Mouse (Mus musculus) myocyte (in vitro differentiated cells): Measurements from ENCODE around the gene Spaca6. TPM values are rescaled to one million over a fixed set of nuclear protein-coding genes. Genes with fewer than 3 reads are reported as not detected.

Source experiments
- H3K27me3 ChIP-seq: one replicate; pipeline ENCODE4 v1.6.1; 2011; ENCODE audit not compliant: control insufficient read depth, insufficient read depth, insufficient read length
- H3K36me3 ChIP-seq: one replicate; pipeline ENCODE4 v1.6.1; 2011; ENCODE audit not compliant: control insufficient read depth, insufficient read depth
- H3K4me2 ChIP-seq: one replicate; pipeline ENCODE4 v1.6.1; 2011; ENCODE audit warnings: low read depth, control low read depth
- H3K4me3 ChIP-seq: one replicate; pipeline ENCODE4 v1.5.1; 2011; ENCODE audit warnings: mild to moderate bottlenecking, control low read depth, moderate library complexity
- H3K79me2 ChIP-seq: one replicate; pipeline ENCODE4 v1.6.1; 2011; ENCODE audit not compliant: control insufficient read depth, insufficient read depth
- H3ac ChIP-seq: one replicate; pipeline ENCODE4 v1.6.1; 2011; ENCODE audit not compliant: control insufficient read depth, insufficient read length
- CEBPB ChIP-seq: IDR thresholded peaks from 2 replicates; pipeline ENCODE4 v1.6.1; 2011; ENCODE audit warnings: mild to moderate bottlenecking, moderate library complexity; ENCODE audit not compliant: poor library complexity, insufficient read depth, severe bottlenecking
- E2F4 ChIP-seq: IDR thresholded peaks from one replicate; pipeline ENCODE4 v1.6.1; 2011; ENCODE audit warnings: mild to moderate bottlenecking, control low read depth, moderate library complexity; ENCODE audit not compliant: insufficient read depth
- MAX ChIP-seq: IDR thresholded peaks from one replicate; pipeline ENCODE4 v1.6.1; 2011; ENCODE audit warnings: low read depth, mild to moderate bottlenecking, control low read depth
- MYOD1 ChIP-seq, 3 experiments: IDR thresholded peaks; one replicate each; pipeline ENCODE4 v1.6.1; 2011; ENCODE audit warnings: control low read depth in 2 of 3, low read depth in 2 of 3, mild to moderate bottlenecking in 2 of 3, moderate library complexity in 1 of 3; ENCODE audit not compliant: insufficient read length in 2 of 3, control insufficient read depth in 1 of 3
- MYOG ChIP-seq, 3 experiments: IDR thresholded peaks; one replicate each; pipeline ENCODE4 v1.6.1; 2011; ENCODE audit warnings: control low read depth in 2 of 3, low read depth in 2 of 3, mild to moderate bottlenecking in 2 of 3; ENCODE audit not compliant: insufficient read length in 2 of 3, control insufficient read depth in 1 of 3, insufficient read depth in 1 of 3
- POLR2A ChIP-seq: IDR thresholded peaks from one replicate; pipeline ENCODE4 v1.6.1; 2011; ENCODE audit warnings: low read depth, mild to moderate bottlenecking, control low read depth, moderate library complexity; ENCODE audit not compliant: insufficient read length
- POLR2AphosphoS2 ChIP-seq: IDR thresholded peaks from one replicate; pipeline ENCODE4 v1.6.1; 2011; ENCODE audit warnings: low read depth, control low read depth; ENCODE audit not compliant: insufficient read length
- REST ChIP-seq: IDR thresholded peaks from one replicate; pipeline ENCODE4 v1.6.1; 2011; ENCODE audit warnings: mild to moderate bottlenecking, control low read depth, moderate library complexity; ENCODE audit not compliant: insufficient read depth, insufficient read length
- SRF ChIP-seq: IDR thresholded peaks from one replicate; pipeline ENCODE4 v1.6.1; 2011; ENCODE audit warnings: low read depth; ENCODE audit not compliant: control insufficient read depth, insufficient read length
- TCF12 ChIP-seq: IDR thresholded peaks from one replicate; pipeline ENCODE4 v1.6.1; 2011; ENCODE audit warnings: mild to moderate bottlenecking, control low read depth; ENCODE audit not compliant: poor library complexity, insufficient read depth, severe bottlenecking
- TCF3 ChIP-seq: IDR thresholded peaks from one replicate; pipeline ENCODE4 v1.6.1; 2011; ENCODE audit warnings: low read depth, control low read depth; ENCODE audit not compliant: insufficient read length
- USF1 ChIP-seq: IDR thresholded peaks from one replicate; pipeline ENCODE4 v1.6.1; 2011; ENCODE audit warnings: low read depth, mild to moderate bottlenecking, control low read depth, moderate library complexity
- polyA plus RNA-seq: library from polyadenylated mRNA; unstranded; fragments of >200 nt; fragmentation: generic; extraction: Trizol; gene quantifications from one replicate; pipeline ENCODE4 v1.2.1, GENCODE M21; 2012; ENCODE audit warnings: missing spikeins

The Spaca6 gene
- polyA plus RNA-seq, 1 experiment: 5.2 TPM

- H3K27me3 ChIP-seq: no peaks in the 10 kb centered on the region
- no peaks in the 10 kb centered on the region for H3K36me3 ChIP-seq
- H3K4me2 ChIP-seq: no peak overlapping the region
- no peak overlapping the region for H3ac ChIP-seq
- TF ChIP-seq USF1: no peak
- no peak for TF ChIP-seq POLR2A
- no peak for TF ChIP-seq CEBPB
- TF ChIP-seq E2F4: no peak
- TF ChIP-seq REST: no peak
- TF ChIP-seq MAX: no peak
- no peak for TF ChIP-seq SRF
- no peak for TF ChIP-seq TCF3
- no peak for TF ChIP-seq MYOD1 (IDR thresholded peaks at IDR 0.05; ENCODE audit: control insufficient read depth in 1 of 3, insufficient read length in 2 of 3, low read depth in 2 of 3)
- no peak for TF ChIP-seq POLR2AphosphoS2
- TF ChIP-seq MYOG (IDR thresholded peaks at IDR 0.05; ENCODE audit: control insufficient read depth in 1 of 3, insufficient read depth in 1 of 3, insufficient read length in 2 of 3, low read depth in 2 of 3): no peak
- no peak for TF ChIP-seq TCF12
- H3K4me3 ChIP-seq: no peak overlapping the region
- no peaks in the 10 kb centered on the region for H3K79me2 ChIP-seq
Measured at GRCm38 (mm10) chr17:17849906-17850712, 23.2 kb downstream of the Spaca6 start.

- no peaks in the 10 kb centered on the region for H3K79me2 ChIP-seq
- H3K4me3 ChIP-seq: peak within 1 kb of the TSS; percentile 11
- no peaks in the 10 kb centered on the region for H3K27me3 ChIP-seq
- peak within 1 kb of the TSS; percentile 37 for H3K4me2 ChIP-seq
- TF ChIP-seq POLR2AphosphoS2 (no peak), E2F4 (no peak), USF1 (no peak), TCF12 (no peak), POLR2A (no peak), REST (no peak), MAX (no peak), SRF (no peak), TCF3 (no peak), CEBPB (no peak), MYOD1 (IDR thresholded peaks at IDR 0.05; ENCODE audit: control insufficient read depth in 1 of 3, insufficient read length in 2 of 3, low read depth in 2 of 3) (no peak), MYOG (IDR thresholded peaks at IDR 0.05; ENCODE audit: control insufficient read depth in 1 of 3, insufficient read depth in 1 of 3, insufficient read length in 2 of 3, low read depth in 2 of 3) (no peak)
- no peak within 1 kb of the TSS for H3ac ChIP-seq
- no peaks in the 10 kb centered on the region for H3K36me3 ChIP-seq
Measured at GRCm38 (mm10) chr17:17855064-17855838, 28.3 kb downstream of the Spaca6 start, which contains the start of gene Has1. Gene Has1 (minus strand): TSS chr17:17855205.

- no peaks in the 10 kb centered on the region for H3K36me3 ChIP-seq
- H3K79me2 ChIP-seq: no peaks in the 10 kb centered on the region
- TF ChIP-seq POLR2AphosphoS2 (no peak), POLR2A (peak; percentile 16), USF1 (no peak)
- H3K4me3 ChIP-seq: no peak overlapping the region
- H3K4me2 ChIP-seq: peak overlapping the region; percentile 71
- H3ac ChIP-seq: no peak overlapping the region
- H3K27me3 ChIP-seq: no peaks in the 10 kb centered on the region
Measured at GRCm38 (mm10) chr17:17856612-17857011, 29.7 kb downstream of the Spaca6 start.

- H3K4me2 ChIP-seq: peak overlapping the region; percentile 71
- H3K79me2 ChIP-seq: no peaks in the 10 kb centered on the region
- no peaks in the 10 kb centered on the region for H3K27me3 ChIP-seq
- no peak overlapping the region for H3ac ChIP-seq
- H3K4me3 ChIP-seq: no peak overlapping the region
- no peaks in the 10 kb centered on the region for H3K36me3 ChIP-seq
- no peak for TF ChIP-seq REST
- no peak for TF ChIP-seq POLR2A
- no peak for TF ChIP-seq MAX
- TF ChIP-seq POLR2AphosphoS2: no peak
- no peak for TF ChIP-seq MYOG (IDR thresholded peaks at IDR 0.05; ENCODE audit: control insufficient read depth in 1 of 3, insufficient read depth in 1 of 3, insufficient read length in 2 of 3, low read depth in 2 of 3)
- no peak for TF ChIP-seq USF1
- TF ChIP-seq CEBPB: no peak
- no peak for TF ChIP-seq SRF
- peak; percentile 83 for TF ChIP-seq TCF12
- peak; percentile 13 to 87 (median 72) for TF ChIP-seq MYOD1 (IDR thresholded peaks at IDR 0.05; ENCODE audit: control insufficient read depth in 1 of 3, insufficient read length in 2 of 3, low read depth in 2 of 3)
Measured at GRCm38 (mm10) chr17:17857446-17857845, 30.5 kb downstream of the Spaca6 start.
